Mouse (Mus musculus) megakaryocyte progenitor cell, adult 5-6 weeks (primary cell): ENCODE measurements around the gene Pym1. TPM values are rescaled to one million over a fixed set of nuclear protein-coding genes. Genes with fewer than 3 reads are reported as not detected.
"Not testable (repeated sequence)": the region's sequence is repeated elsewhere in the genome, so short reads cannot be mapped to it uniquely, and the experiment has no call there.

Experiments
- ATAC-seq: replicated peaks from 2 replicates; pipeline ENCODE4 v1.8.0; 2016; ENCODE audit warnings: mild to moderate bottlenecking, moderate TSS enrichment, inconsistent platforms; ENCODE audit not compliant: poor library complexity
- total RNA-seq, 2 experiments: library from RNA; stranded (forward) in 1 of 2; stranded (reverse) in 1 of 2; fragments of 157-497, 149-512 nt in 1 of 2; fragments of 200-1000 nt in 1 of 2; gene quantifications; 2 replicates each; pipeline versions ENCODE4 v1.2.3 to v1.2.4; 2015 to 2017

Pym1 gene
- total RNA-seq (2015) (36.6 and 37.7 TPM in 2 replicates), total RNA-seq (2017) (38.9 and 53.4 TPM in 2 replicates)

DNA sequence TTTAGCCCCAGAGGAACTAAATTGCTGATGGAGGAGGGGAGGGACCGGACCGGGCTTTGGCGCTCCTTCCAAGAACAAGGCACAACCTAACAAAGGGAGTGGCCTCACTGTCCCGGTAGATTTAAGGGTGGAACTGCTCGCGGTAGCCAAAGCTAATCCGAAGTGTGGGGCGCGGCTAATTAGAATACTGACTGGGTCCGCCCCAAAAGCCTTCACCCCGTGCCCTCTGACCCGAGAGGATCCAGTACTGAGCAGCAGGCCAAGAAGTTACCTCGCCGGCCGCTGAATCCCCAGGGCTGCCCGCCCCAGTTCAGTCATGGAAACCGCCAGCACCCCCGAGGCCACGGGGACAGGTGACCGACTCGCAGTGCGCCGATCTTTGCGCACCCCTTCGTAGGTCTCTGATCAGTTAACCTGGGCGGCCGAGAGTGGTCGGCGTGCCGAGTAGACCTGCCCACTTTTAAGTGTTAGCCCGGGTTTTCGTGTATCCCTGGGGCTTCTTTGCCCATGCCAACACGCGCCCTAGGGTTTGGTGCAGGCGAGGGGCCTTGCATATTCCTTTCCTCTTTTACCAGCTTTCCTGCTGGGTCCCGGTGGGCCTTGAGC lies at the start of gene Pym1:
TSS of gene Pym1 (plus strand) at position 244 of the 606 bp plus-strand sequence.
- peak; percentile 67 for ATAC-seq

DNA sequence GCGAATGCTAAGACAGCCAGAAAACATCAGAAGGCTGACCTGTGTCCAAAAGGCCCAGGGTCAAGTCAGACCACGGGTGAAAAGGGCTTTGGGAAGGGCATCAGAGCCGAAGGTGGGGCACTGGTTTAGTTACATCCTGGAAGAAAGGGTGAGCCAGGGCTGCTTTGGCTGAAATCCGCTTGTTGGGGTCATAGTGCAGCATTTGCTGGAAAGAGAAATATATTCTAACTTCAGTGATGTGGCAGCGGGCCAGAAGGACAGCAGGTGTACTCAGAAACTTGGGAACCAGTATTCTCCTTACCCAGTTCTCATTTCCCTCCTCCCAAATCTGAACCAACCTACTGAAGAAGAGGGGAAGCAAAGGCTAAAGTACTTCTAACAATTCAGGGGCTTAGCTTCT lies 48.7 kb upstream of the Pym1 start:
- ATAC-seq = no peak

- ATAC-seq = no peak
These were observed 48.1 kb upstream of the Pym1 start for GRCm38 (mm10) chr10:128699611-128700010.

DNA sequence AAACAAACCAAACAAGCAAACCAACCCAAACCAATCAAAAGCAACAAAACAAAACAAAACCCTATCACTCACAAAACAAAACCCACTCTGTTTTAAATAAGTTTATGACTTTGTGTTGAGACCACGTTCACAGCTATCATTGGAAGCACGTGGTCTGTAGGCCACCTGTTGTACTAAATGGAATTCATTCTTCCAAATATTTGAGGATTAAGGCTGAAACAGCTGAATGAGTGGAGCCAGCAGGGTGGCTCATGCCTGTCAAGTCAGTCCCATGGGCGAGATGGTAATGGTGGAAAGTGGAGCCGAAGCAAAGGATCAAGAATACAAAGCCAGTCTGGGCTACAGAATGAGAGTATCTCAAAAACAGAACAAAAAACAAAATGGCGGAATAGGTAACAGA lies 47.0 kb upstream of the Pym1 start:
- ATAC-seq = no peak

GRCm38 (mm10) chr10:128702328-128703007 lies 45.2 kb upstream of the Pym1 start:
- no peak for ATAC-seq

- ATAC-seq = no peak
These were observed 43.8 kb upstream of the Pym1 start, which contains the start of gene Pmel for GRCm38 (mm10) chr10:128703895-128704294. Gene Pmel, plus strand, starts transcription at chr10:128704195.

GRCm38 (mm10) chr10:128704491-128705316 lies 43.0 kb upstream of the Pym1 start, which contains the start of gene Cdk2:
Gene Cdk2, minus strand, starts transcription at chr10:128705031.
- ATAC-seq = peak; percentile 88

DNA sequence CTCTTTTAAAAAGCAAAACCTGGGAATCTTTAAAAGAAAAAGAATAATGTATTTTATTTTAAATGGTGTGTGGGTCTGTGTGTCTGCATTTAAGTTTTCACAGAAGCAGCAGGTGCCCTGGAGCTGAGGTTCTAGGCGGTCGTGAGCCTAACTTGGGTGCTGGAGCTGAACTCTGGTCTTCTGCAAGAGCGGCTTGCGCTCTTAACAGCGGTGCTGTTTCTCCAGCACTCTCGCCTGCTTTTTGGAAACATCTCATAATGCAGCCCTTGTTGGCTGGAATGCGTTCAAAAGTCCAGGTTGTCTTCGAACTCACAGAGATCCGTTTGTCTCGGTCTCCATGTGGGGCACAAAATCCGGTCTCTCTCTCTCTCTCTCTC lies 42.4 kb upstream of the Pym1 start:
- ATAC-seq = peak; percentile 9

DNA sequence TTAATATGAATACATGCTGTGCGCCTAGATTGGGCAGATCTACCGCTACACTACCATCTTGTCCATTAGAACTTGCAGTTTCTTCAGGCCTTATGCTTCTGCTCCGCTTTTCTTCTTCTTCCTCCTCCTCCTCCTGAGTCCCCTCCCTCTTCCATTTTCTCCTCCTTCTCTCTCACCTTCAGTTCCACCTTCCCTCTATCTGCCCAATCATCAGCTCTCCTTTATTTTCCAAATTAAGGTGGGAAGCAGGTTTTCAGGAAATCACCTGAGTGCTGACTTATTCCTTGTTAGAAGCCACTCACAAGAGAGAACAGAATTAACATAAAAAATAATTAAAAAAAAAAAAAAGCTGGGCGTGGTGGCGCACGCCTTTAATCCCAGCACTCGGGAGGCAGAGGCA lies 36.4 kb upstream of the Pym1 start:
- not testable (repeated sequence) for ATAC-seq

GRCm38 (mm10) chr10:128715559-128716537 lies 31.8 kb upstream of the Pym1 start:
- peak; percentile 92 for ATAC-seq

DNA sequence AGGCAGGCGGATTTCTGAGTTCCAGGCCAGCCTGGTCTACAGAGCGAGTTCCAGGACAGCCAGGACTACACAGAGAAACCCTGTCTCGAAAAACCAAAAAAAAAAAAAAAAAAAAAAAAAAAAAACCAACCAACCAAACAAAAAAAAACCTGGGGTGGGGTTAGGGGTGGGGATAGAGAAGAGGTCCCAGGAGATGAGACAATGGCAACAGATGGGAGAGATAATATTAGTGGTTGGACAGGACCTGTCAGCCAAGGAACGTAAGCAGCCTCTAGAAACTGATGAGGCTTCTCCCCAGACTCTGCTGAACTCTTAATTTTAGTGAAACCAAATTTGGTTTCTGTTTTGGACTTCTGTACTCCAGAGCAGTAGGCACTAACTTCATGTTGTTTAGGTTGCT lies 22.2 kb upstream of the Pym1 start:
- ATAC-seq = peak; percentile 58; the same call in 1 of the 2 replicates

DNA sequence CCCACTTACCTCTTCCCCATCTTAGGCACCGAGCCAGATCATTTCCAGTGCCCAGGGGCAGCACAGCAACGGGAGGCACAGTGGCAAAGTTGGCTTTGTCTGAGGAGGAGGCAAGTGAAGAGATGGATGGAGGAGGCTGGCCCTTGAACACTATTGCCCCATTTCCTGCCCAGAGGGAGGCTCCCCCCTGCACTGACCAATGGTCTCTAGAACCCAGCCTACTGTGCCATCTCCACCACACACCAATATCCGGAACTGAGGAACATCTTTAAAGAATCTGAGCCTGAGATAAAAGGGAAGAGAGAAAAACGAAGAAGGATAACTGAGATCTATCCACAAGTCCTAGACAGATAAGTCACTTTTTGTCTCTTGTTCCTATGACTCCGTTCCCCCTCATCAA lies 19.6 kb upstream of the Pym1 start:
- peak; percentile 52 for ATAC-seq

- peak; percentile 93 for ATAC-seq
These were observed 16.7 kb upstream of the Pym1 start for GRCm38 (mm10) chr10:128731002-128731433.

GRCm38 (mm10) chr10:128731992-128732391 lies 15.7 kb upstream of the Pym1 start:
- ATAC-seq = no peak

GRCm38 (mm10) chr10:128737435-128737834 lies 10.3 kb upstream of the Pym1 start:
- ATAC-seq = no peak

GRCm38 (mm10) chr10:128740296-128740695 lies 7.4 kb upstream of the Pym1 start:
- 0 out of 2 replicates have a peak, but pooled peaks have one; percentile 19 for ATAC-seq

GRCm38 (mm10) chr10:128742616-128743015 lies 5.1 kb upstream of the Pym1 start:
- ATAC-seq = no peak

- no peak for ATAC-seq
These were observed 4.5 kb upstream of the Pym1 start for GRCm38 (mm10) chr10:128743235-128743634.

GRCm38 (mm10) chr10:128743791-128744191 lies 3.9 kb upstream of the Pym1 start:
- 0 out of 2 replicates have a peak, but pooled peaks have one; percentile 8 for ATAC-seq

GRCm38 (mm10) chr10:128744211-128744610 lies 3.5 kb upstream of the Pym1 start:
- no peak for ATAC-seq
